Mouse (Mus musculus) spleen, adult 2 months (tissue): Measurements from ENCODE around the gene Sept3. TPM values are rescaled to one million over a fixed set of nuclear protein-coding genes. Genes with fewer than 3 reads are reported as not detected.

Experiments
- DNase-seq, 2 experiments: peaks; one replicate each; pipeline versions ENCODE4 v3.0.0 to v3.0.0-alpha.2; 2012 to 2021; ENCODE audit warnings: low spot score in 2 of 2, low read depth in 1 of 2
- H3K27ac ChIP-seq: fragments of 200-500 bp; 2 replicates; pipeline ENCODE4 v1.5.1; 2012; ENCODE audit warnings: low read length, inconsistent platforms; ENCODE audit not compliant: insufficient read depth
- H3K27me3 ChIP-seq: fragments of 200-500 bp; 2 replicates; pipeline ENCODE4 v1.6.1; 2012; ENCODE audit warnings: mild to moderate bottlenecking, moderate library complexity, low read length, inconsistent platforms; ENCODE audit not compliant: control insufficient read depth, insufficient read depth
- H3K36me3 ChIP-seq: fragments of 200-500 bp; 2 replicates; pipeline ENCODE4 v1.6.1; 2012; ENCODE audit warnings: mild to moderate bottlenecking, low read length, inconsistent platforms; ENCODE audit not compliant: control insufficient read depth, insufficient read depth
- H3K4me1 ChIP-seq: fragments of 200-500 bp; 2 replicates; pipeline ENCODE4 v1.6.1; 2011; ENCODE audit warnings: inconsistent platforms; ENCODE audit not compliant: control insufficient read depth, insufficient read depth, insufficient read length
- H3K4me3 ChIP-seq: fragments of 200-500 bp; 2 replicates; pipeline ENCODE4 v1.5.1; 2011; ENCODE audit warnings: mild to moderate bottlenecking, inconsistent platforms; ENCODE audit not compliant: insufficient read depth, insufficient read length; ENCODE audit errors: extremely low read depth
- CTCF ChIP-seq: fragments of 200-500 bp; IDR thresholded peaks from 2 replicates; pipeline ENCODE4 v1.5.1; 2011; ENCODE audit warnings: mild to moderate bottlenecking, inconsistent platforms; ENCODE audit not compliant: insufficient read depth, insufficient read length, insufficient replicate concordance; ENCODE audit errors: extremely low read depth
- POLR2A ChIP-seq: fragments of 200-500 bp; IDR thresholded peaks from 2 replicates; pipeline ENCODE4 v1.6.1; 2011; ENCODE audit warnings: low read depth, low read length, inconsistent platforms
- WGBS: fragments of 180-500 bp; shearing (Covaris S2); methylation state at CpG from one replicate; pipeline ENCODE4 v1.1.7; 2018; 5-methylcytosine and 5-hydroxymethylcytosine counted together
- polyA plus RNA-seq: library from polyadenylated mRNA; depleted of rRNA; stranded (reverse); fragments of >200 nt; gene quantifications from 2 replicates; pipeline ENCODE4 v1.2.3, GENCODE M21; 2012; rRNA removed

The Sept3 gene
- 1.6 and 1.8 TPM in 2 replicates for polyA plus RNA-seq

DNA sequence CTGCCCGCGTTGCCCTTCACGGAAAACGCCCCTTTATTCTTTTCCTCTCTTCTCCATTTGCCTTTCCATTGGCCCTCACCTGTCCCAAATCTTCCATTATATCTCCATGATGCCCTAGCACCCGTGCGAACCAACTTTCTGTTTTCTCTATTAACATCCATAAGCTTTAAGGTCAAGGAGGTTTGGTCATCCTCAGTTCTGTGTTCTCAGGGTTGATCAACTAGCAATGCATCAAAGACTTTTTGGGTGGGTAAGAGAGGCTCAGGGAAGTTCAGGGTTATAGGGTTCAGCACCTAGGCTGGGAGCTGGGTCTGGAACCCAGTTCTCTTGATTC lies at the start of gene Sept3:
TSS of gene Sept3 (plus strand) at position 301 of the 334 bp plus-strand sequence.
- TF ChIP-seq CTCF (no peak), POLR2A (no peak)
- DNase-seq = no peak
- 28% methylated on average over 6 of the region's 6 CpGs for WGBS
- Histone ChIP-seq H3K36me3 (no peaks in the 10 kb centered on the region), H3K27me3 (peaks cover 12% of the 10 kb centered on the region), H3K4me3 (peak within 1 kb of the TSS; percentile 33; the same call in 1 of the 2 replicates), H3K4me1 (no peaks in the 10 kb centered on the region; the same call in none of the 2 replicates), H3K27ac (no peak within 1 kb of the TSS)

DNA sequence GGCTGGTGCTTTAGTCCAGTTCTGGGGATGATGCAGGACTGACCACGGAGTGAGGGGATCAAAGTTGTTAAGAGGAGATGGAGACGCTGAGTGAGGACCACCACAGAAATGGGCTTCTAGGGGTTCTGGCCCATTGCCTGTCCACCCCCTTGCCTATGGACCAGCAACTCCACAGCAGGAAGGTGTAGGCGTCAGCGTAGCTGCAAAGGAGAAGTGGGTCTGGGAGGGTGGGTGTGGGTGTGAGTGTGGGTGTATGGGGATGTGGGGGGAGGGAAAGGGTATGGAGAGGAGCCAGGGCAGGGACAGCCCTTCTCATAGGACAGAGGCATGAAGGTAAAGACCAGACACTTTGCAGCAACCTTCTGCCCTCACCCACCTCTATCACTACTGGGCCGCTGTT lies 48.9 kb upstream of the Sept3 start:
- H3K27me3 ChIP-seq = no peaks in the 10 kb centered on the region
- peaks cover 5% of the 10 kb centered on the region; the same call in 1 of the 2 replicates for H3K36me3 ChIP-seq
- WGBS = 46% methylated on average over 5 of the region's 5 CpGs
- no peak for DNase-seq
- no peak overlapping the region for H3K4me3 ChIP-seq
- H3K27ac ChIP-seq = peak overlapping the region; percentile 84
- H3K4me1 ChIP-seq = peaks cover 42% of the 10 kb centered on the region; the same call in 1 of the 2 replicates
- no peak for TF ChIP-seq CTCF
- no peak for TF ChIP-seq POLR2A

DNA sequence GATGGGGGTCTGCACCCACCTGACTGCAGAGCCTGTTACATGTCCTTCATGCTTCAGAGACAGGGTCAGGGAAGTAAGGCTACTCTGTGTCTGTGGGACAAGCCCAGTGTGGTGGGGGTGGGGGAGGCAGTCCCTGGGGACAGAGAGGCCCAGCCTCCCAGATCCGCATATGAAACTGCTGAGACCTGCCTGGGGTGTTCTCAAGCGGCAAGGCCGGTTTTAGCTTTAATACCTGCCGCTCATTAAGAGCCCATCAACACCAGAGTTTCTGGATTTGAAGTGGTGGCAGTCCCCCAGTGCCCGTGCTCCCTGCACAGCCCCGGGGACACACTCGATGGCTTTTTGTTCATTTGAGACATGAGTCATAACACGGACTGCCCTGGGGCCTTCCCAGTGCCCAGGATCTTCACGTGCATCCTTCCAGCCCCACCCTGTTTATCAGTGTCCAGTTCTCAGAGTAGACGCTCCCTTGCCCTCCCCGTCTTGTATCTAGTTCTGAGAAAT lies 45.1 kb upstream of the Sept3 start:
- Histone ChIP-seq H3K4me3 (no peak overlapping the region), H3K36me3 (no peaks in the 10 kb centered on the region), H3K27me3 (no peaks in the 10 kb centered on the region), H3K4me1 (peaks cover 60% of the 10 kb centered on the region), H3K27ac (peak overlapping the region; percentile 74)
- DNase-seq = peak in 1 of 2 experiments; percentile 83
- 47% methylated on average over 11 of the region's 11 CpGs for WGBS
- no peak for TF ChIP-seq POLR2A
- no peak for TF ChIP-seq CTCF

DNA sequence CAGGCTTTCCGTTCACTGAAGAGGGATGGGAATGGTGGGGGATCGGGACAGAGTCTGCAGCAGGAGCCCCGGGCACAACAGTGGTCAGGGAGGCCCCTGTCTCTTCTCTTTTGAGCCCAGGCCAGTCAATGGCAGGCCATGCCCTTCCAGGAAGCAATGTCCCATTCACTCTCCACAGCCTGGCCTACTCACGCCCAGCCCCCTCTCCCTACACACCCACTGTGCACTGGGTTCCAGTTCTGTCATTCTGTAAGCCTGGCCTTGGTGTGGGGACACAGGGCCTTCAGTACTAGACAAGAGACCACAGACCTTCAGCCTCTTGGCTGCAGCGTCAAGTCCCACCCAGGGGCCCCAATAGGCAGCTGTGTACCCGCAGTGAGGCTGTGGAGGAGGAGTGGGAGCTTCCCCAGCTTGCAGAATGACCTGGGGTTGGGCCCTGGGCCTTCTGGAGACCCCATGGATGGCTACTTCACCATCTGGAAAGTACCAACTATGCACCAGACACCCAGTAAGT lies 44.5 kb upstream of the Sept3 start:
- 77% methylated on average over 6 of the region's 6 CpGs for whole genome bisulfite sequencing
- Histone ChIP-seq H3K4me3 (no peak overlapping the region), H3K4me1 (peaks cover 54% of the 10 kb centered on the region)

DNA sequence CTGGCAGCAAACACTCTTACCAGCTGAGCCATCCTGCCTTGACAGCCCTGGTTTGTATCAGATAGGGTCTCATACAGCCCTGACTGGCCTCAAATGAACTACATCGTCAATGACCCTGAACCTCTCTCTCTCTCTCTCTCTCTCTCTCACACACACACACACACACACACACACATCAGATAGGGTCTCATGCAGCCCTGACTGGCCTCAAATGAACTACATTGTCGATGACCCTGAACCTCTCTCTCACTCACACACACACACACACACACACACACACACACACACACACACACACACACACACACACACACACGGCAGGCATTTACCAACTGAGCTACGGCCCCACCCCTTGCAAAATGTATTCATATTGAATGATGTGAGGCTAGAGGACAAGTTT lies 43.6 kb upstream of the Sept3 start:
- 64% methylated on average over 4 of the region's 4 CpGs for WGBS
- no peak for DNase-seq
- Histone ChIP-seq H3K4me3 (no peak overlapping the region), H3K27me3 (no peaks in the 10 kb centered on the region), H3K4me1 (peaks cover 53% of the 10 kb centered on the region), H3K36me3 (no peaks in the 10 kb centered on the region), H3K27ac (peak overlapping the region; percentile 76; the same call in 1 of the 2 replicates)
- TF ChIP-seq POLR2A = no peak
- no peak for TF ChIP-seq CTCF

More for the DNA sequence above, 44.5 kb upstream of the Sept3 start:
- TF ChIP-seq CTCF = no peak
- no peak for TF ChIP-seq POLR2A
- Histone ChIP-seq H3K27me3 (no peaks in the 10 kb centered on the region), H3K36me3 (no peaks in the 10 kb centered on the region), H3K27ac (peak overlapping the region; percentile 71)
- DNase-seq = no peak

DNA sequence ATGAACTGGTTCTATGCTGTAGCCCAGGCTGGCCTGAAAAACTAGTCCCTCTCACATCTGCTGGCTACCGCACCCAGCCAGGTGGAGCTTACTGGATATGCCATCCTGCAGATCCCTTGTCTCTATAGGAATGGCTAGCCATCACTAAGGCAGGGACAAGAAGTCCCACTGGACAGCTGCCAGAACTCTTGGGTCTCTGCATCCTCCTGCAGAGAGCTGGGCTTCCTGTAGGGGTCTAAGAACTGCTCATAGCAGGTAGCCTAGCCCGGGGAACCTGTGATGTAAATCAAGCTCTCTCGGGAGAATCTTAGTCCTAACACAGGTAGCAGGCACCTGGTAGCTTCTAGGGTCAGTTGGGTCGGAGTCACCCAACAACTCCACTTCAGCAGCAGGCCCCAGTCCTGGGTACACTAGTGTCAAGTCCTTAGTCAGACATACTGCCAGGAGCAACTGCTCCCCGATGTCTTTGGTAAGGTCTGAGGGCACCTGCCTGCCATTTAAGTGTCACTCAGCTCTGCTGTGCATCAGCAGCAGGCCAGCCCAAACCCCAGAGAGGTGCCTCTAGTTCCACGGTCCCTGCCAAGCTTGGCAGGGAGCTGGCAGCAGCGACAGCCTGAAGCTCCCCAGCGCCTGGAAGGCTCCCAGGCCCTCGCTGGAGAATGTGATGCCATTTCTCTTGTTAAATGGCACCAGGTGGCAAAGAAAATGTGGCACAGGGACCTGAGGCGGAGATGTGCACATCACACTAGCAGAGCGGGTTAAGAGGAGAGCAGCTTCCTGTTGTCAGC lies 42.9 kb upstream of the Sept3 start:
- 62% methylated on average over 11 of the region's 11 CpGs for WGBS
- no peaks in the 10 kb centered on the region for H3K36me3 ChIP-seq
- no peak for DNase-seq
- no peak overlapping the region for H3K4me3 ChIP-seq
- H3K27ac ChIP-seq = peak overlapping the region; percentile 76
- TF ChIP-seq CTCF (no peak), POLR2A (no peak)
- H3K4me1 ChIP-seq = peaks cover 46% of the 10 kb centered on the region
- H3K27me3 ChIP-seq = no peaks in the 10 kb centered on the region
